ENCODE assay signal across 14 mouse cellular contexts in the genomic region with DNA sequence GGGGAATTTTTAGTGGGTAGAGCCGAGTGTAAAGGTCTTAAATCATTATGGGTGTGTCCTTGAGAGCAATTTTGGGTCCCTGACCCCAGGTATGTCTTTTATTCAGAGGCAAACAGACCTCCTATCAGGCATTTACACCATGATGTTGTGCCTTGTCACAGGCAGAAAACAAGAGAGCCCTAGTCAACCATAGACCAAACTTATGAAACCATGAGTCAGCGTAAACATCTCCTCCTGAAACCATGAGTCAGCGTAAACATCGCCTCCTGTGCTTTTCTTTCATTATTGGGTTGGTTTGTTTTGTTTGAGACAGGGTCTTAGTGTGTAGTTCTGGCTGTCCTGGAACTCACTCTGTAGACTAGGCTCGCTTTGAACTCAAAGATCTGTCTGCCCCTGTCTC. TPM values are rescaled to one million over a fixed set of nuclear protein-coding genes. Genes with fewer than 3 reads are reported as not detected.
"Had no signal": no experiment of that assay in that cellular context is flagged by ENCODE, and none has a peak within 500 bp of the region (broad histone marks: within the 10 kb centered on the region; RNA-seq: fewer than 3 reads in every experiment).

No protein-coding gene starts in this region.

- H3K9ac ChIP-seq: kidney, embryonic 15.5 days; limb, embryonic 13.5 days; lung, embryonic 15.5 days; midbrain, embryonic 12.5 days; neural tube, embryonic 13.5 days had no signal

- ATAC-seq: midbrain, embryonic 16.5 days had no signal

- H3K9me3 ChIP-seq: kidney, embryonic 15.5 days; limb, embryonic 13.5 days; lung, embryonic 15.5 days; midbrain, embryonic 12.5 days; neural tube, embryonic 13.5 days had no signal

- H3K4me2 ChIP-seq: kidney, embryonic 15.5 days; limb, embryonic 13.5 days; lung, embryonic 15.5 days; midbrain, embryonic 12.5 days; neural tube, embryonic 13.5 days had no signal

- H3K27ac ChIP-seq: kidney, embryonic 15.5 days; limb, embryonic 13.5 days; lung, embryonic 15.5 days; macrophage; midbrain, embryonic 12.5 days; neural tube, embryonic 13.5 days had no signal

- H3K36me3 ChIP-seq: kidney, embryonic 15.5 days; limb, embryonic 13.5 days; lung, embryonic 15.5 days; midbrain, embryonic 12.5 days; neural tube, embryonic 13.5 days had no signal

- H3K27me3 ChIP-seq: lung, embryonic 15.5 days had no signal

- DNase-seq: kidney, adult 18-20 months; kidney, postnatal 14 days; left cerebral cortex, postnatal 4 days; lung, postnatal 14 days; right cerebral cortex, postnatal 14 days; thymus, postnatal 36 days had no signal

- H3K4me3 ChIP-seq: kidney, embryonic 15.5 days; limb, embryonic 13.5 days; lung, embryonic 15.5 days; megakaryocyte, embryonic 14.5 days; midbrain, embryonic 12.5 days; neural tube, embryonic 13.5 days had no signal

RNA-seq across cellular contexts. Expression of gene Aspg, which starts 3.3 kb away (rescaled TPM):
- polyA plus RNA-seq: macrophage had no signal

RNA-seq across cellular contexts. Expression of gene Kif26a, which starts 42.8 kb away (rescaled TPM):
- polyA plus RNA-seq: macrophage had no signal
